Mouse (Mus musculus) liver, adult 10 weeks (tissue): ENCODE measurements around the gene Gm21170. TPM values are rescaled to one million over a fixed set of nuclear protein-coding genes. Genes with fewer than 3 reads are reported as not detected.

ENCODE experiments used
- polyA plus RNA-seq: library from polyadenylated mRNA; stranded (reverse); fragments of 350-450 nt; fragmentation: Illumina TruSeq; extraction: RNeasy Lipid Tissue Mini Kit (QIAGEN cat#74804); gene quantifications from one replicate; pipeline ENCODE4 v1.2.3, GENCODE M21; 2014; ENCODE audit warnings: low read depth, low replicate concordance

Gene Gm21170
- polyA plus RNA-seq, result not detected

DNA sequence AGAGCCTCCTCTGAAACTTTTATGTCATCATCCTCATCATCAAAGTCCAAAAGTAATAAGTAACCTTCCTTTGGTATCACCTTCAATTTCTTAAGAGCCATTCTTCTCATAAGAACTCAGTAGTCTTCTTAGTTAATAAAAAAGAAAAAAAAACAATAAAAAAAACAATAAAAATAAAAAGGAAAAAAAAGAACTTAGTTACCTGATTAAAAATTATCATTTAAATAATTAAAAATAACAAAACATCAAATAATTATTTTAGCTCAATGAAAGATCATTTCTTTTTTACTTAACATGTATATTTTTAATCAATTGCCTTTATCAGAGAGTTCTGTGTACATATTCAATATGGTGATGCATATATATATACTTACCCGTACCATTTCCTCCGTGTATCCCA lies at the start of gene Gm21170:
Gm21170 (minus strand) TSS at position 101 of the 400 bp plus-strand sequence.

Other genes starting within 250 kb of the Gm21170 start
- not detected for gene Gm21256, start 240.1 kb downstream of the Gm21170 start, polyA plus RNA-seq